Mouse (Mus musculus): ENCODE data around the gene Eps8. TPM values are rescaled to one million over a fixed set of nuclear protein-coding genes. Genes with fewer than 3 reads are reported as not detected.
A peak's percentile ranks its signal among the peaks of the same experiment; 100 is the strongest.

Eps8 gene
- polyA plus RNA-seq, 1 experiment from 2014 or later, result 209 TPM

GRCm38 (mm10) chr6:137440559-137441486 is 213.9 kb downstream of the Eps8 start:
- Histone ChIP-seq H3K27me3 (replicated peaks; ENCODE audit: control insufficient read depth, insufficient read depth, low read length) (no peaks in the 10 kb centered on the region), H3K9me3 (ENCODE audit: control insufficient read depth) (no peaks in the 10 kb centered on the region), H3K9ac (ENCODE audit: low read depth, low read length) (no peak overlapping the region), H3K4me2 (replicated peaks; ENCODE audit: low read depth) (no peak overlapping the region), H3K27ac (ENCODE audit: low read depth, low read length) (no peak overlapping the region), H3K4me3 (ENCODE audit: low read depth, low read length) (no peak overlapping the region), H3K36me3 (ENCODE audit: control insufficient read depth, insufficient read depth) (no peaks in the 10 kb centered on the region), H3K4me1 (replicated peaks; ENCODE audit: control insufficient read depth, insufficient read depth, low read length) (no peaks in the 10 kb centered on the region)
- peak; percentile 43; the same call in 1 of the 2 replicates for ATAC-seq
- 49% methylated on average over 19 of the region's 19 CpGs for WGBS
- TF ChIP-seq CTCF (IDR thresholded peaks at IDR 0.05; ENCODE audit: low read depth), result no peak

GRCm38 (mm10) chr6:137437902-137438580 is 216.6 kb downstream of the Eps8 start:
- no peak overlapping the region for H3K4me3 ChIP-seq (ENCODE audit: low read depth, low read length)
- no peaks in the 10 kb centered on the region for H3K4me1 ChIP-seq (replicated peaks; ENCODE audit: control insufficient read depth, insufficient read depth, low read length)
- H3K9ac ChIP-seq (ENCODE audit: low read depth, low read length), result no peak overlapping the region
- WGBS, result 60% methylated on average over 16 of the region's 16 CpGs
- no peaks in the 10 kb centered on the region for H3K27me3 ChIP-seq (replicated peaks; ENCODE audit: control insufficient read depth, insufficient read depth, low read length)
- H3K27ac ChIP-seq (ENCODE audit: low read depth, low read length), result no peak overlapping the region
- no peak for TF ChIP-seq CTCF (IDR thresholded peaks at IDR 0.05; ENCODE audit: low read depth)
- no peak for ATAC-seq
- no peaks in the 10 kb centered on the region for H3K9me3 ChIP-seq (ENCODE audit: control insufficient read depth)
- H3K36me3 ChIP-seq (ENCODE audit: control insufficient read depth, insufficient read depth), result no peaks in the 10 kb centered on the region
- H3K4me2 ChIP-seq (replicated peaks; ENCODE audit: low read depth), result no peak overlapping the region

GRCm38 (mm10) chr6:137437486-137437885 is 217.2 kb downstream of the Eps8 start:
- H3K36me3 ChIP-seq (ENCODE audit: control insufficient read depth, insufficient read depth), result no peaks in the 10 kb centered on the region
- ATAC-seq, result no peak
- H3K4me3 ChIP-seq (ENCODE audit: low read depth, low read length), result no peak overlapping the region
- no peaks in the 10 kb centered on the region for H3K27me3 ChIP-seq (replicated peaks; ENCODE audit: control insufficient read depth, insufficient read depth, low read length)
- H3K9ac ChIP-seq (ENCODE audit: low read depth, low read length), result no peak overlapping the region
- H3K4me1 ChIP-seq (replicated peaks; ENCODE audit: control insufficient read depth, insufficient read depth, low read length), result no peaks in the 10 kb centered on the region
- no peak overlapping the region for H3K27ac ChIP-seq (ENCODE audit: low read depth, low read length)
- H3K4me2 ChIP-seq (replicated peaks; ENCODE audit: low read depth), result no peak overlapping the region
- no peaks in the 10 kb centered on the region for H3K9me3 ChIP-seq (ENCODE audit: control insufficient read depth)
- no peak for TF ChIP-seq CTCF (IDR thresholded peaks at IDR 0.05; ENCODE audit: low read depth)
- WGBS, result 77% methylated on average over 4 of the region's 4 CpGs

GRCm38 (mm10) chr6:137433521-137434137 is 221.0 kb downstream of the Eps8 start:
- Histone ChIP-seq H3K9me3 (ENCODE audit: control insufficient read depth) (no peaks in the 10 kb centered on the region), H3K27ac (ENCODE audit: low read depth, low read length) (no peak overlapping the region), H3K4me1 (replicated peaks; ENCODE audit: control insufficient read depth, insufficient read depth, low read length) (no peaks in the 10 kb centered on the region), H3K27me3 (replicated peaks; ENCODE audit: control insufficient read depth, insufficient read depth, low read length) (no peaks in the 10 kb centered on the region), H3K4me3 (ENCODE audit: low read depth, low read length) (no peak overlapping the region), H3K36me3 (ENCODE audit: control insufficient read depth, insufficient read depth) (no peaks in the 10 kb centered on the region), H3K4me2 (replicated peaks; ENCODE audit: low read depth) (no peak overlapping the region), H3K9ac (ENCODE audit: low read depth, low read length) (no peak overlapping the region)
- ATAC-seq, result peak; percentile 49
- WGBS, result 52% methylated on average over 14 of the region's 14 CpGs
- no peak for TF ChIP-seq CTCF (IDR thresholded peaks at IDR 0.05; ENCODE audit: low read depth)

Other genes with a start within 250 kb of the Eps8 start
- 71.0 and 71.4 TPM in 2 replicates for gene Strap, start 80.2 kb upstream of the Eps8 start, polyA plus RNA-seq (2015; fragmentation: Nextera tagmentation; extraction: Ambion mirVana)
- 122 and 130 TPM in 2 replicates for gene Dera, start 99.7 kb upstream of the Eps8 start, polyA plus RNA-seq (2015; fragmentation: Nextera tagmentation; extraction: Ambion mirVana)

Data from intestine, postnatal 0 days (tissue).